Mouse (Mus musculus): ENCODE results near the gene Ncor1. TPM values are rescaled to one million over a fixed set of nuclear protein-coding genes. Genes with fewer than 3 reads are reported as not detected.

The Ncor1 gene
- polyA plus RNA-seq, 1 experiment: 127 TPM

DNA sequence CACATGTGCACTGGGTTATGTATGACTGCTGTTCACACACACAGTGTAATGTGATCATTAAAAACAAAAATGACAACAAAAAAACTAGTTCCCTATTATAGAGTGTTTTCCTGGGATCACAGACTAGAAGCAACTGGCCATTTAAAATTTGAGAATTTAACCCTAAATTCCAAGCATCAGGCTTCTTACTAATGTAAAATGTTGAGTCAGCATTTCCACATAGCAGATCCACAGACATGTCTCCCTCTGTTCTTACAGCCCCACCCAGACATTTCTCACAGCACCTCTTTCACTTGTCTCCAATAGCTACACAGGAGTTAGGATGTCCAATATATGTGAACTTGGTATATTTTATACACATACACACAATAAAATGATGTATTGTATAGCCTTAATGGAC, 88.4 kb downstream of the Ncor1 start:
- Histone ChIP-seq H3K36me3 (ENCODE audit: control insufficient read depth, insufficient read depth, low read length) (peaks cover 10% of the 10 kb centered on the region), H3K27ac (ENCODE audit: insufficient read depth, low read depth, low read length) (no peak overlapping the region), H3K27me3 (replicated peaks; ENCODE audit: control insufficient read depth, insufficient read depth, low read length) (no peaks in the 10 kb centered on the region), H3K4me1 (ENCODE audit: control insufficient read depth, insufficient read depth, low read length) (no peaks in the 10 kb centered on the region), H3K4me3 (ENCODE audit: insufficient read depth, low read depth, low read length) (no peak overlapping the region)
- no peak for DNase-seq
- TF ChIP-seq POLR2A (IDR thresholded peaks at IDR 0.05; ENCODE audit: low read depth, low read length): no peak
- TF ChIP-seq CTCF (conservative IDR thresholded peaks at IDR 0.05; ENCODE audit: insufficient read depth, insufficient read length, low read depth, low read length): no peak

DNA sequence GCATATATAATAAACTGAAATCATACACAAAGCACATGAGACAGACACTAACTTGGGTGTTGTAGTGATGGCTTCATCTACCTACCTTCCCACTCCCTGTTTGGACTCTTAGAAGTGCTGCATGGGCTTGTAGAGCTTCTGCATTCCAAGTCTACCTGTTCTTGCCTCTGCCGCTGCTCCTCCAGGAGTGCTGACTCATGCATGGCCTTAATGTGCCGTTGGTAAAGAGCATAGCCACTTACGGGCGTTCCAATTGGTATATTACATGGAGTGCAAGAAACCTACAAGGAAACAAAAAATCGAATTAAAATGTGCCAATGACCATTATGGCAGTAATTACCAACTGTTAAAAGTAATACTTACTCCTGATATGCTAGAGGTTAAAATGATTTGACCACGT, 91.5 kb downstream of the Ncor1 start:
- no peak for DNase-seq
- no peaks in the 10 kb centered on the region for H3K27me3 ChIP-seq (replicated peaks; ENCODE audit: control insufficient read depth, insufficient read depth, low read length)
- TF ChIP-seq POLR2A (IDR thresholded peaks at IDR 0.05; ENCODE audit: low read depth, low read length) (no peak), CTCF (conservative IDR thresholded peaks at IDR 0.05; ENCODE audit: insufficient read depth, insufficient read length, low read depth, low read length) (no peak)
- no peaks in the 10 kb centered on the region for H3K4me1 ChIP-seq (ENCODE audit: control insufficient read depth, insufficient read depth, low read length)
- H3K27ac ChIP-seq (ENCODE audit: insufficient read depth, low read depth, low read length): no peak overlapping the region
- 81% methylated on average over 6 of the region's 6 CpGs for WGBS
- peaks cover 9% of the 10 kb centered on the region for H3K36me3 ChIP-seq (ENCODE audit: control insufficient read depth, insufficient read depth, low read length)
- no peak overlapping the region for H3K4me3 ChIP-seq (ENCODE audit: insufficient read depth, low read depth, low read length)

DNA sequence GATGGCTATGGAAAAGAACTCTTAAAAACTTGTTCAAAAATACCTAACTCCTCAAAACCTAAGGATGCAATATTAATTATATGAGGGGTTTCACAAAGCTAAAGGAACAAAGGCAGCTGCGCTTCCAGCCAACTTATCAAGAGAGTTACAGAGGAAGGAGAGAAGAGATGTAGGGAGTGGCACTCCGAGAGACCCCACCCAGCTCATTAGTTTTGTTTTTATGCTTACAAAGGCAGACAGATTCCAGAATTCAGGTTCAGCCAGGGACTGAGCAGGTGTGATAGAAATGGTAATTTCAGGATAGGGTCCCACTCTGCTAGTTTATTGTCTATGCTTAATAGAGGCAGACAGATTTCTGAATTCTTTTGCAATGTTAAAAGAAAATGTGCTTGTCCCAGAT, 103.1 kb downstream of the Ncor1 start:
- Histone ChIP-seq H3K36me3 (ENCODE audit: control insufficient read depth, insufficient read depth, low read length) (peaks cover 19% of the 10 kb centered on the region), H3K4me1 (ENCODE audit: control insufficient read depth, insufficient read depth, low read length) (no peaks in the 10 kb centered on the region), H3K27ac (ENCODE audit: insufficient read depth, low read depth, low read length) (no peak overlapping the region), H3K27me3 (replicated peaks; ENCODE audit: control insufficient read depth, insufficient read depth, low read length) (no peaks in the 10 kb centered on the region), H3K4me3 (ENCODE audit: insufficient read depth, low read depth, low read length) (no peak overlapping the region)
- DNase-seq: no peak
- no peak for TF ChIP-seq CTCF (conservative IDR thresholded peaks at IDR 0.05; ENCODE audit: insufficient read depth, insufficient read length, low read depth, low read length)
- TF ChIP-seq POLR2A (IDR thresholded peaks at IDR 0.05; ENCODE audit: low read depth, low read length): no peak
- WGBS: 97% methylated on average over 2 of the region's 2 CpGs

GRCm38 (mm10) chr11:62351948-62352347, 106.4 kb downstream of the Ncor1 start:
- Histone ChIP-seq H3K36me3 (ENCODE audit: control insufficient read depth, insufficient read depth, low read length) (peaks cover 21% of the 10 kb centered on the region), H3K4me3 (ENCODE audit: insufficient read depth, low read depth, low read length) (no peak overlapping the region), H3K4me1 (ENCODE audit: control insufficient read depth, insufficient read depth, low read length) (no peaks in the 10 kb centered on the region), H3K27me3 (replicated peaks; ENCODE audit: control insufficient read depth, insufficient read depth, low read length) (no peaks in the 10 kb centered on the region), H3K27ac (ENCODE audit: insufficient read depth, low read depth, low read length) (no peak overlapping the region)
- TF ChIP-seq POLR2A (IDR thresholded peaks at IDR 0.05; ENCODE audit: low read depth, low read length) (no peak), CTCF (conservative IDR thresholded peaks at IDR 0.05; ENCODE audit: insufficient read depth, insufficient read length, low read depth, low read length) (no peak)
- WGBS: 76% methylated on average over 4 of the region's 4 CpGs
- no peak for DNase-seq

DNA sequence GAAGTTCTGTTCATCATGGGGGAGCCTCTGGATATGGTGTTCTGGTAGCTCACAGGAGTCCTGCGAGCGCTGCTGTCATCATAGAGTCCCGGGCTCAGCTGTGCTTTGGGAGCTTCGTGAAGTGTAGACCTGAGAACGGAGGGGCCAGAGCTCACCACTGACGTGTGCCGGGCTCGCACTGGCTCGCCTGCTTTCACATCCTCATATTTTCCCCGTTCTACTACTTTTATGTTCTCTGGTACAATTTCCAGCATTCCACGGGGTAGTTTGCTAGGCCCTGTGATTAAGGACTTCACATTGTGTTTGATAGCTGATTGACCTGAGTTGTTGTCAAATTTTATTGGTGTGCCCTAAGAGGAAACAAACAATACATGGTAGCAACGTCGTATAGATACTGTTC, 115.3 kb downstream of the Ncor1 start:
- WGBS: 91% methylated on average over 13 of the region's 13 CpGs
- DNase-seq: no peak
- TF ChIP-seq POLR2A (IDR thresholded peaks at IDR 0.05; ENCODE audit: low read depth, low read length): no peak
- TF ChIP-seq CTCF (conservative IDR thresholded peaks at IDR 0.05; ENCODE audit: insufficient read depth, insufficient read length, low read depth, low read length): no peak
- peaks cover 14% of the 10 kb centered on the region for H3K36me3 ChIP-seq (ENCODE audit: control insufficient read depth, insufficient read depth, low read length)
- H3K4me1 ChIP-seq (ENCODE audit: control insufficient read depth, insufficient read depth, low read length): no peaks in the 10 kb centered on the region
- no peak overlapping the region for H3K27ac ChIP-seq (ENCODE audit: insufficient read depth, low read depth, low read length)
- no peaks in the 10 kb centered on the region for H3K27me3 ChIP-seq (replicated peaks; ENCODE audit: control insufficient read depth, insufficient read depth, low read length)
- no peak overlapping the region for H3K4me3 ChIP-seq (ENCODE audit: insufficient read depth, low read depth, low read length)

GRCm38 (mm10) chr11:62332228-62332627, 126.1 kb downstream of the Ncor1 start:
- no peak for DNase-seq
- no peaks in the 10 kb centered on the region for H3K27me3 ChIP-seq (replicated peaks; ENCODE audit: control insufficient read depth, insufficient read depth, low read length)
- WGBS: 92% methylated on average over 4 of the region's 4 CpGs
- H3K36me3 ChIP-seq (ENCODE audit: control insufficient read depth, insufficient read depth, low read length): peaks cover 24% of the 10 kb centered on the region
- H3K4me3 ChIP-seq (ENCODE audit: insufficient read depth, low read depth, low read length): no peak overlapping the region
- H3K27ac ChIP-seq (ENCODE audit: insufficient read depth, low read depth, low read length): no peak overlapping the region
- TF ChIP-seq CTCF (conservative IDR thresholded peaks at IDR 0.05; ENCODE audit: insufficient read depth, insufficient read length, low read depth, low read length) (no peak), POLR2A (IDR thresholded peaks at IDR 0.05; ENCODE audit: low read depth, low read length) (no peak)
- H3K4me1 ChIP-seq (ENCODE audit: control insufficient read depth, insufficient read depth, low read length): no peaks in the 10 kb centered on the region; the same call in 1 of the 2 replicates

DNA sequence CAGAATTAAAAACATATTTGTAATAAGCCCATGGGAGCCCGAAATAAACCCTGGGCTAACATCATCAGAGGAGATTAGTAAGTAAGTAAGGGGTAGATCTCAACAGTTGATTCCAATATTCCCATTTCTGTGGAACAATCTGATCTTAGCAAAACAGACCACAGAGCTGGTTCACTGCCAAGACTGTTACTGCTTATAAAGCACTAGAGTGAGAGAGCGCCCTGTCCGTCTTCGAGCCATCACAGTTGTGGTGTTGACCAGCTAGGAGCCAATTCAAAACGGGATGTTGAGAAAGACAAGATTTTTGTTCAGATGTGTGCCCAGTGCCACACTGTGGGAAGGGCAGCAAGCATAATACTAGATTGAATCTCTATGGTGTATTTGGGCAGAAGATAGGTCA, 127.2 kb downstream of the Ncor1 start:
- Histone ChIP-seq H3K4me3 (ENCODE audit: insufficient read depth, low read depth, low read length) (no peak overlapping the region), H3K4me1 (ENCODE audit: control insufficient read depth, insufficient read depth, low read length) (no peaks in the 10 kb centered on the region; the same call in 1 of the 2 replicates), H3K36me3 (ENCODE audit: control insufficient read depth, insufficient read depth, low read length) (peaks cover 21% of the 10 kb centered on the region), H3K27ac (ENCODE audit: insufficient read depth, low read depth, low read length) (no peak overlapping the region), H3K27me3 (replicated peaks; ENCODE audit: control insufficient read depth, insufficient read depth, low read length) (no peaks in the 10 kb centered on the region)
- TF ChIP-seq POLR2A (IDR thresholded peaks at IDR 0.05; ENCODE audit: low read depth, low read length) (no peak), CTCF (conservative IDR thresholded peaks at IDR 0.05; ENCODE audit: insufficient read depth, insufficient read length, low read depth, low read length) (no peak)
- DNase-seq: peak; percentile 11
- 74% methylated on average over 5 of the region's 5 CpGs for WGBS

- Histone ChIP-seq H3K4me3 (ENCODE audit: insufficient read depth, low read depth, low read length) (no peak overlapping the region), H3K27ac (ENCODE audit: insufficient read depth, low read depth, low read length) (no peak overlapping the region), H3K4me1 (ENCODE audit: control insufficient read depth, insufficient read depth, low read length) (no peaks in the 10 kb centered on the region), H3K27me3 (replicated peaks; ENCODE audit: control insufficient read depth, insufficient read depth, low read length) (no peaks in the 10 kb centered on the region), H3K36me3 (ENCODE audit: control insufficient read depth, insufficient read depth, low read length) (peaks cover 29% of the 10 kb centered on the region)
- TF ChIP-seq POLR2A (IDR thresholded peaks at IDR 0.05; ENCODE audit: low read depth, low read length) (no peak), CTCF (conservative IDR thresholded peaks at IDR 0.05; ENCODE audit: insufficient read depth, insufficient read length, low read depth, low read length) (no peak)
- DNase-seq: no peak
- WGBS: 83% methylated on average over 3 of the region's 3 CpGs
These were observed 134.7 kb downstream of the Ncor1 start for GRCm38 (mm10) chr11:62323659-62324058.

Data from kidney, adult 2 months (tissue).